Comparison of ENCODE assay signal across 9 mouse cellular contexts in the genomic region with DNA sequence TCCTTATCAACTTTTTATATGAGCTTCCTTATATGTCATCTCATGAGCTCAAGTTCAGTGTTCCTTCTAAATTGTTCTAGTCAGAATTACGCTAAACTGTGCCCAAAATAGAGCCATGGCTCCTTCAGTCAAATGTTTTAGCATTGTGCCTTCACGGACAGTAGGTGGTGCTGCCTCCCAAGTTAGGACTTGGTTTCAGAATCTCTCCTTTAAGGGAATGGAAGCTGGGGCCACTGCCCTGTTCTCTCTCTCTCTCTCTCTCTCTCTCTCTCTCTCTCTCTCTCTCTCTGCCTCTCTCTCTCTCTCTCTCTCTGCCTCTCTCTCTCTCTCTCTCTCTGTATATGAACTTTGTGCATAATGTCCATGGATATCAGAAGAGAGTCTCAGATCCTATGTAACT. TPM values are rescaled to one million over a fixed set of nuclear protein-coding genes. Genes with fewer than 3 reads are reported as not detected.
DNase-seq lines count a peak whose midpoint lies in the region; ATAC-seq and TF ChIP-seq lines count a peak whose summit lies in the region.
"Had no signal": no experiment of that assay in that cellular context is flagged by ENCODE, and none has a peak within 500 bp of the region (broad histone marks: within the 10 kb centered on the region; RNA-seq: fewer than 3 reads in every experiment).

No protein-coding gene starts in this region.

- no peak overlapping the region for H3K4me2 ChIP-seq in CH12.LX (ENCODE audit: insufficient read depth, low read depth, poor library complexity, severe bottlenecking)
- no peak overlapping the region for H3K4me2 ChIP-seq in limb, embryonic 11.5 days (ENCODE audit: low read depth, severe bottlenecking)
- no peak overlapping the region for H3K4me2 ChIP-seq in midbrain, postnatal 0 days (ENCODE audit: low read depth, low read length, poor library complexity, severe bottlenecking)

- in situ Hi-C loops in CH12.LX (cut with MboI; ENCODE audit: low pct_ligation_motif_present, low pct_unique_long_range_greater_than_20kb, low sequenced_read_pairs): loop anchor here (10.0 kb wide), 1 partner anchor 172 kb away; no protein-coding TSS in a partner anchor

- H3K4me3 ChIP-seq in CH12.LX (replicated peaks in 1 of 3; ENCODE audit: low read depth in 2 of 3, low read length in 2 of 3, poor library complexity in 1 of 3): no peak overlapping the region
- H3K4me3 ChIP-seq in bone marrow, adult 2 months (replicated peaks; ENCODE audit: control insufficient read depth, low read depth, low read length): no peak overlapping the region
- H3K4me3 ChIP-seq in limb, embryonic 11.5 days (ENCODE audit: low read depth, low read length): no peak overlapping the region
- no peak overlapping the region for H3K4me3 ChIP-seq in midbrain, postnatal 0 days (ENCODE audit: low read depth, low read length)

- WGBS in bone marrow, adult 2 months: 5% methylated on average over 2 of the region's 2 CpGs
- WGBS in limb, embryonic 11.5 days: 24% methylated on average over 2 of the region's 2 CpGs
- WGBS in midbrain, postnatal 0 days: 5% methylated on average over 2 of the region's 2 CpGs

- no peak overlapping the region for H3K27ac ChIP-seq in CH12.LX (ENCODE audit: insufficient read depth, low read depth)
- no peak overlapping the region for H3K27ac ChIP-seq in bone marrow, adult 2 months (ENCODE audit: control insufficient read depth, insufficient read depth, low read depth, low read length, poor library complexity)
- no peak overlapping the region for H3K27ac ChIP-seq in limb, embryonic 11.5 days (replicated peaks; ENCODE audit: low read depth, low read length)
- no peak overlapping the region for H3K27ac ChIP-seq in midbrain, postnatal 0 days (ENCODE audit: low read depth, low read length)

- peak; percentile 7 to 45 for DNase-seq in heart, adult 18-20 months
- no peak for DNase-seq in heart, adult 8-10 months (ENCODE audit: low spot score)
- DNase-seq in CH12.LX (ENCODE audit: extremely low read depth): peak; percentile 62
- DNase-seq in heart, postnatal 36 days: peak; percentile 20 to 41
- peak; percentile 42 for DNase-seq in limb, embryonic 11.5 days (ENCODE audit: low spot score)
- DNase-seq in midbrain, postnatal 0 days (ENCODE audit: low spot score): peak; percentile 53
- no peak for DNase-seq in yolk sac, embryonic 10.5 days (ENCODE audit: low spot score)

- no peak for TF ChIP-seq POLR2A in CH12.LX (IDR thresholded peaks at IDR 0.05; ENCODE audit: low read depth, low read length)
- no peak for TF ChIP-seq POLR2A in bone marrow, adult 2 months (IDR thresholded peaks at IDR 0.05; ENCODE audit: borderline replicate concordance, control insufficient read depth, low read depth, low read length)

- H3K79me2 ChIP-seq in CH12.LX (replicated peaks; ENCODE audit: control insufficient read depth, extremely low read depth, insufficient read depth, poor library complexity, severe bottlenecking): no peaks in the 10 kb centered on the region

- ATAC-seq in limb, embryonic 11.5 days (ENCODE audit: insufficient number of reproducible peaks, low FRiP score, low TSS enrichment, low read depth): no peak
- ATAC-seq in midbrain, postnatal 0 days (ENCODE audit: low FRiP score): no peak

- intact Hi-C loops in heart, postnatal 36 days (cut with DNase I): loop anchor here (5.0 kb wide), 2 partner anchors 105 to 310 kb away; a partner anchor contains a TSS

- H3K9ac ChIP-seq in CH12.LX (ENCODE audit: insufficient read depth, low read depth): no peak overlapping the region
- no peak overlapping the region for H3K9ac ChIP-seq in limb, embryonic 11.5 days (ENCODE audit: low read length)
- H3K9ac ChIP-seq in midbrain, postnatal 0 days (replicated peaks; ENCODE audit: low read length, poor library complexity, severe bottlenecking): no peak overlapping the region

- peaks cover 4 to 12% of the 10 kb centered on the region in 2 experiments; a peak in 3 of 4 replicates for H3K4me1 ChIP-seq in CH12.LX (ENCODE audit: control insufficient read depth in 1 of 2, insufficient read depth in 2 of 2)
- no peaks in the 10 kb centered on the region for H3K4me1 ChIP-seq in bone marrow, adult 2 months (ENCODE audit: control insufficient read depth, insufficient read depth, low read length)
- H3K4me1 ChIP-seq in limb, embryonic 11.5 days (ENCODE audit: control insufficient read depth, insufficient read depth, low read length): no peaks in the 10 kb centered on the region
- H3K4me1 ChIP-seq in midbrain, postnatal 0 days (ENCODE audit: insufficient read depth, low read length): no peaks in the 10 kb centered on the region

- no peaks in the 10 kb centered on the region for H3K27me3 ChIP-seq in CH12.LX (replicated peaks)
- no peaks in the 10 kb centered on the region; the same call in 1 of the 2 replicates for H3K27me3 ChIP-seq in limb, embryonic 11.5 days (ENCODE audit: control insufficient read depth, insufficient read depth, low read length)
- H3K27me3 ChIP-seq in midbrain, postnatal 0 days (ENCODE audit: insufficient read depth, low read length): no peaks in the 10 kb centered on the region

- TF ChIP-seq EP300 in CH12.LX (IDR thresholded peaks at IDR 0.05; ENCODE audit: low read length): no peak

- TF ChIP-seq CTCF in CH12.LX (conservative IDR thresholded peaks at IDR 0.05 in 1 of 2, IDR thresholded peaks at IDR 0.05 in 1 of 2; ENCODE audit: low read depth in 2 of 2, low read length in 2 of 2): peak in 1 of 2 experiments; percentile 84; a peak in 3 of 4 replicates
- peak; percentile 46; the same call in 1 of the 2 replicates for TF ChIP-seq CTCF in bone marrow, adult 2 months (IDR thresholded peaks at IDR 0.05; ENCODE audit: control insufficient read depth, insufficient read depth, low read length)
- TF ChIP-seq CTCF in midbrain, postnatal 0 days (IDR thresholded peaks at IDR 0.05): peak; percentile 89

- dilution Hi-C loops in CH12.LX (cut with MboI; ENCODE audit: extremely low pct_ligation_motif_present, extremely low pct_unique_long_range_greater_than_20kb, low sequenced_read_pairs): no loop called here

- TF ChIP-seq RAD21 in CH12.LX (IDR thresholded peaks at IDR 0.05; ENCODE audit: low read depth, low read length): peak; percentile 80

- no peaks in the 10 kb centered on the region for H3K36me3 ChIP-seq in CH12.LX (replicated peaks in 1 of 2; ENCODE audit: control insufficient read depth in 1 of 2, insufficient read depth in 1 of 2, low read length in 1 of 2)
- no peaks in the 10 kb centered on the region for H3K36me3 ChIP-seq in limb, embryonic 11.5 days (ENCODE audit: control insufficient read depth, insufficient read depth, low read length)
- H3K36me3 ChIP-seq in midbrain, postnatal 0 days (ENCODE audit: insufficient read depth, low read length): no peaks in the 10 kb centered on the region

- H3K9me3 ChIP-seq in CH12.LX (replicated peaks; ENCODE audit: low read length): no peaks in the 10 kb centered on the region
- no peaks in the 10 kb centered on the region for H3K9me3 ChIP-seq in limb, embryonic 11.5 days (ENCODE audit: control insufficient read depth, low read length)
- no peaks in the 10 kb centered on the region for H3K9me3 ChIP-seq in midbrain, postnatal 0 days (ENCODE audit: low read length)

RNA-seq across cellular contexts. Expression of a gene that starts 2.4 kb away (rescaled TPM):
- total RNA-seq in heart, adult 18-20 months (2021): not detected
- under 1 TPM in 1 of 4 experiments, not detected in 3; 0.23 TPM for total RNA-seq in heart, adult 8-10 months (2022)
- total RNA-seq in CH12.LX (2012; rRNA removed) (0.13 TPM in 1 of 2 replicates, not detected in the other), CH12.LX (2014; rRNA removed) (not detected in 2 replicates)
- polyA plus RNA-seq in CH12.LX (2012; ENCODE audit: insufficient read length, low read depth): 0.14 and 0.22 TPM in 2 replicates
- polyA plus RNA-seq in bone marrow, adult 2 months (2011; ENCODE audit: insufficient read depth, insufficient read length, low replicate concordance, missing spikeins): not detected in 2 replicates
- not detected for total RNA-seq in heart, postnatal 36 days (2021)
- not detected in 2 replicates for polyA plus RNA-seq in limb, embryonic 11.5 days (2014; fragmentation: Nextera tagmentation; extraction: Ambion mirVana)
- total RNA-seq in midbrain, postnatal 0 days (2014; rRNA removed): not detected in 2 replicates
- 0.19 and 0.25 TPM in 2 replicates for polyA plus RNA-seq in midbrain, postnatal 0 days (2015; fragmentation: Nextera tagmentation; extraction: Ambion mirVana)
- polyA plus RNA-seq: liver, embryonic 16.5 days had no signal

RNA-seq across cellular contexts. Expression of a gene that starts 5.6 kb away (rescaled TPM):
- not detected for total RNA-seq in heart, adult 18-20 months (2021)
- total RNA-seq in heart, adult 8-10 months (2022): not detected
- not detected in 2 replicates for total RNA-seq in CH12.LX (2012; rRNA removed)
- not detected in 2 replicates for total RNA-seq in CH12.LX (2014; rRNA removed)
- not detected in 2 replicates for polyA plus RNA-seq in CH12.LX (2012; ENCODE audit: insufficient read length, low read depth)
- polyA plus RNA-seq in bone marrow, adult 2 months (2011; ENCODE audit: insufficient read depth, insufficient read length, low replicate concordance, missing spikeins): not detected in 2 replicates
- not detected for total RNA-seq in heart, postnatal 36 days (2021)
- polyA plus RNA-seq in limb, embryonic 11.5 days (2014; fragmentation: Nextera tagmentation; extraction: Ambion mirVana): not detected in 2 replicates
- total RNA-seq in midbrain, postnatal 0 days (2014; rRNA removed): not detected in 2 replicates
- polyA plus RNA-seq in midbrain, postnatal 0 days (2015; fragmentation: Nextera tagmentation; extraction: Ambion mirVana): not detected in 2 replicates

RNA-seq across cellular contexts. Expression of a gene that starts 23.0 kb away (rescaled TPM):
- total RNA-seq in heart, adult 18-20 months (2021): under 1 TPM; 0.33 to 0.35 TPM
- under 1 TPM in 2 of 4 experiments, not detected in 2; 0.16 to 0.83 TPM for total RNA-seq in heart, adult 8-10 months (2022)
- total RNA-seq in CH12.LX (2012; rRNA removed) (not detected in 2 replicates), CH12.LX (2014; rRNA removed) (not detected in 2 replicates)
- not detected in 2 replicates for polyA plus RNA-seq in CH12.LX (2012; ENCODE audit: insufficient read length, low read depth)
- 108 and 159 TPM in 2 replicates for polyA plus RNA-seq in bone marrow, adult 2 months (2011; ENCODE audit: insufficient read depth, insufficient read length, low replicate concordance, missing spikeins)
- under 1 TPM; 0.41 to 0.64 TPM for total RNA-seq in heart, postnatal 36 days (2021)
- 5.0 and 6.0 TPM in 2 replicates for polyA plus RNA-seq in limb, embryonic 11.5 days (2014; fragmentation: Nextera tagmentation; extraction: Ambion mirVana)
- 0.22 and 0.24 TPM in 2 replicates for total RNA-seq in midbrain, postnatal 0 days (2014; rRNA removed)
- polyA plus RNA-seq in midbrain, postnatal 0 days (2015; fragmentation: Nextera tagmentation; extraction: Ambion mirVana): 0.16 and 0.17 TPM in 2 replicates

RNA-seq across cellular contexts. Expression of a gene that starts 25.4 kb away (rescaled TPM):
- total RNA-seq in heart, adult 18-20 months (2021): not detected
- not detected for total RNA-seq in heart, adult 8-10 months (2022)
- total RNA-seq in CH12.LX (2012; rRNA removed) (not detected in 2 replicates), CH12.LX (2014; rRNA removed) (not detected in 2 replicates)
- polyA plus RNA-seq in CH12.LX (2012; ENCODE audit: insufficient read length, low read depth): 0.14 TPM in 1 of 2 replicates, not detected in the other
- polyA plus RNA-seq in bone marrow, adult 2 months (2011; ENCODE audit: insufficient read depth, insufficient read length, low replicate concordance, missing spikeins): 1.6 TPM in 1 of 2 replicates, not detected in the other
- not detected for total RNA-seq in heart, postnatal 36 days (2021)
- polyA plus RNA-seq in limb, embryonic 11.5 days (2014; fragmentation: Nextera tagmentation; extraction: Ambion mirVana): 0.08 and 0.51 TPM in 2 replicates
- 0.27 and 0.33 TPM in 2 replicates for total RNA-seq in midbrain, postnatal 0 days (2014; rRNA removed)
- polyA plus RNA-seq in midbrain, postnatal 0 days (2015; fragmentation: Nextera tagmentation; extraction: Ambion mirVana): 0.73 and 0.90 TPM in 2 replicates

RNA-seq across cellular contexts. Expression of a gene that starts 50.4 kb away (rescaled TPM):
- total RNA-seq in heart, adult 18-20 months (2021): under 1 TPM; 0.72 to 0.87 TPM
- total RNA-seq in heart, adult 8-10 months (2022): 1 to 10 TPM in 3 of 4 experiments, under 1 TPM in 1; 0.71 to 1.9 (median 1.4) TPM
- total RNA-seq in CH12.LX (2012; rRNA removed): not detected in 2 replicates
- total RNA-seq in CH12.LX (2014; rRNA removed): not detected in 2 replicates
- 0.40 TPM in 1 of 2 replicates, not detected in the other for polyA plus RNA-seq in CH12.LX (2012; ENCODE audit: insufficient read length, low read depth)
- polyA plus RNA-seq in bone marrow, adult 2 months (2011; ENCODE audit: insufficient read depth, insufficient read length, low replicate concordance, missing spikeins): not detected in 2 replicates
- under 1 TPM; 0.76 to 0.92 TPM for total RNA-seq in heart, postnatal 36 days (2021)
- polyA plus RNA-seq in limb, embryonic 11.5 days (2014; fragmentation: Nextera tagmentation; extraction: Ambion mirVana): 0.31 and 0.45 TPM in 2 replicates
- total RNA-seq in midbrain, postnatal 0 days (2014; rRNA removed): 3.9 TPM in 2 replicates
- polyA plus RNA-seq in midbrain, postnatal 0 days (2015; fragmentation: Nextera tagmentation; extraction: Ambion mirVana): 2.8 and 3.3 TPM in 2 replicates

Comparison
In these comparisons a context has a peak if more than half of its experiments do, and no peak if none do; other contexts are left out.
1. DNase-seq: peak in heart, adult 18-20 months (2 of 2), CH12.LX (single experiment), heart, postnatal 36 days (2 of 2), limb, embryonic 11.5 days (single experiment) and midbrain, postnatal 0 days (single experiment); none in heart, adult 8-10 months (single experiment) and yolk sac, embryonic 10.5 days (single experiment).